In genomic region chr15:78447746-78448535, GRCm38 (mm10) we compare ENCODE assay signal across 8 mouse cellular contexts. TPM values are rescaled to one million over a fixed set of nuclear protein-coding genes. Genes with fewer than 3 reads are reported as not detected.
DNase-seq lines count a peak whose midpoint lies in the region; ATAC-seq lines count a peak whose summit lies in the region.

No protein-coding gene starts in this region.

- peak overlapping the region; percentile 39; the same call in 1 of the 2 replicates for H3K27ac ChIP-seq in forebrain, embryonic 11.5 days (ENCODE audit: low read depth, low read length)
- peak overlapping the region; percentile 87 for H3K27ac ChIP-seq in heart, embryonic 15.5 days
- H3K27ac ChIP-seq in liver, embryonic 13.5 days = peak overlapping the region; percentile 77
- H3K27ac ChIP-seq in stomach, embryonic 14.5 days (ENCODE audit: low read length) = peak overlapping the region; percentile 80

- H3K27me3 ChIP-seq in forebrain, embryonic 11.5 days (ENCODE audit: control insufficient read depth, insufficient read depth, low read length) = no peaks in the 10 kb centered on the region
- H3K27me3 ChIP-seq in heart, embryonic 15.5 days = peaks cover 1% of the 10 kb centered on the region; the same call in 1 of the 2 replicates
- 0 out of 2 replicates have a peak, but pooled peaks cover 2% of the 10 kb centered on the region for H3K27me3 ChIP-seq in liver, embryonic 13.5 days
- no peaks in the 10 kb centered on the region for H3K27me3 ChIP-seq in stomach, embryonic 14.5 days (ENCODE audit: control insufficient read depth, insufficient read depth, low read length)

- peak overlapping the region; percentile 46; the same call in 1 of the 2 replicates for H3K9ac ChIP-seq in forebrain, embryonic 11.5 days (ENCODE audit: low read length)
- H3K9ac ChIP-seq in heart, embryonic 15.5 days = peak overlapping the region; percentile 60
- peak overlapping the region; percentile 70 for H3K9ac ChIP-seq in liver, embryonic 13.5 days
- H3K9ac ChIP-seq in stomach, embryonic 14.5 days (replicated peaks; ENCODE audit: low read depth, low read length) = 0 out of 2 replicates have a peak overlapping the region, but pooled peaks have one; percentile 2

- no peaks in the 10 kb centered on the region for H3K9me3 ChIP-seq in forebrain, embryonic 11.5 days (ENCODE audit: control insufficient read depth, low read length)
- no peaks in the 10 kb centered on the region for H3K9me3 ChIP-seq in heart, embryonic 15.5 days (replicated peaks)
- no peaks in the 10 kb centered on the region for H3K9me3 ChIP-seq in liver, embryonic 13.5 days (replicated peaks)
- no peaks in the 10 kb centered on the region for H3K9me3 ChIP-seq in stomach, embryonic 14.5 days (ENCODE audit: control insufficient read depth, low read depth, low read length)

- DNase-seq in CD8-positive naive resting alpha-beta T cell, adult 2 months (ENCODE audit: low read depth in 2 of 2, low spot score in 2 of 2) = peak; percentile 87 to 90
- DNase-seq in c-Kit-positive CD71-negative TER-119-negative erythroid progenitor cells, embryonic 14.5 days (ENCODE audit: low read depth) = peak; percentile 92
- peak; percentile 98 for DNase-seq in forebrain, embryonic 11.5 days (ENCODE audit: low spot score)
- DNase-seq in kidney, postnatal 14 days = peak; percentile 96
- DNase-seq in liver, embryonic 13.5 days = peak; percentile 82
- peak; percentile 89 for DNase-seq in natural killer cell, adult 2 months (ENCODE audit: low spot score in 2 of 2)

- H3K4me3 ChIP-seq in forebrain, embryonic 11.5 days (ENCODE audit: low read depth, low read length) = peak overlapping the region; percentile 24; the same call in 1 of the 2 replicates
- H3K4me3 ChIP-seq in heart, embryonic 15.5 days = peak overlapping the region; percentile 45
- H3K4me3 ChIP-seq in liver, embryonic 13.5 days (replicated peaks) = peak overlapping the region; percentile 52
- peak overlapping the region; percentile 21 for H3K4me3 ChIP-seq in stomach, embryonic 14.5 days (ENCODE audit: low read depth, low read length)

- H3K4me2 ChIP-seq in forebrain, embryonic 11.5 days (ENCODE audit: low read depth, low read length, severe bottlenecking) = peak overlapping the region; percentile 62
- H3K4me2 ChIP-seq in heart, embryonic 15.5 days = peak overlapping the region; percentile 73
- H3K4me2 ChIP-seq in liver, embryonic 13.5 days = peak overlapping the region; percentile 82
- peak overlapping the region; percentile 53 for H3K4me2 ChIP-seq in stomach, embryonic 14.5 days (replicated peaks; ENCODE audit: low read depth, low read length)

- H3K36me3 ChIP-seq in forebrain, embryonic 11.5 days (ENCODE audit: control insufficient read depth, insufficient read depth, low read length) = no peaks in the 10 kb centered on the region
- no peaks in the 10 kb centered on the region for H3K36me3 ChIP-seq in heart, embryonic 15.5 days
- 0 out of 2 replicates have a peak, but pooled peaks cover 3% of the 10 kb centered on the region for H3K36me3 ChIP-seq in liver, embryonic 13.5 days
- H3K36me3 ChIP-seq in stomach, embryonic 14.5 days (ENCODE audit: control insufficient read depth, insufficient read depth, low read length) = no peaks in the 10 kb centered on the region

- no peak; the same call in 1 of the 2 replicates for ATAC-seq in forebrain, embryonic 11.5 days (replicated peaks; ENCODE audit: low FRiP score)
- ATAC-seq in heart, embryonic 15.5 days (replicated peaks; ENCODE audit: insufficient number of reproducible peaks, insufficient read depth, low FRiP score, low read depth) = 0 out of 2 replicates have a peak, but pooled peaks have one; percentile 29
- peak; percentile 45; the same call in 1 of the 2 replicates for ATAC-seq in liver, embryonic 13.5 days (ENCODE audit: low read depth)
- peak; percentile 29; the same call in 1 of the 2 replicates for ATAC-seq in stomach, embryonic 14.5 days (ENCODE audit: insufficient number of reproducible peaks, insufficient read depth, low FRiP score, low read depth)

- WGBS in forebrain, embryonic 11.5 days = 2% methylated on average over 22 of the region's 22 CpGs
- under 1% methylated on average over 22 of the region's 22 CpGs for WGBS in heart, embryonic 15.5 days
- 1% methylated on average over 22 of the region's 22 CpGs for WGBS in liver, embryonic 13.5 days (ENCODE audit: insufficient replicate concordance)
- WGBS in stomach, embryonic 14.5 days = under 1% methylated on average over 22 of the region's 22 CpGs

- H3K4me1 ChIP-seq in forebrain, embryonic 11.5 days (replicated peaks; ENCODE audit: control insufficient read depth, insufficient read depth, low read length) = peaks cover 6% of the 10 kb centered on the region; the same call in 1 of the 2 replicates
- H3K4me1 ChIP-seq in heart, embryonic 15.5 days (replicated peaks) = peaks cover 39% of the 10 kb centered on the region
- H3K4me1 ChIP-seq in liver, embryonic 13.5 days (replicated peaks) = peaks cover 48% of the 10 kb centered on the region
- H3K4me1 ChIP-seq in stomach, embryonic 14.5 days (ENCODE audit: control insufficient read depth, insufficient read depth, low read length) = no peaks in the 10 kb centered on the region

RNA-seq across cellular contexts. Expression of gene Kctd17, which starts 19.6 kb away (rescaled TPM):
- polyA plus RNA-seq in forebrain, embryonic 11.5 days (2014; fragmentation: Nextera tagmentation; extraction: Ambion mirVana) = 67.9 and 76.7 TPM in 2 replicates
- 19.1 and 28.5 TPM in 2 replicates for polyA plus RNA-seq in heart, embryonic 15.5 days (2015; fragmentation: Nextera tagmentation; extraction: Ambion mirVana)
- polyA plus RNA-seq in liver, embryonic 13.5 days (2015; fragmentation: Nextera tagmentation; extraction: Ambion mirVana) = 4.7 and 5.1 TPM in 2 replicates
- polyA plus RNA-seq in stomach, embryonic 14.5 days (2014; fragmentation: Nextera tagmentation; extraction: Ambion mirVana) = 38.9 and 39.4 TPM in 2 replicates

RNA-seq across cellular contexts. Expression of gene Tmprss6, which starts 20.5 kb away (rescaled TPM):
- 0.31 and 0.79 TPM in 2 replicates for polyA plus RNA-seq in forebrain, embryonic 11.5 days (2014; fragmentation: Nextera tagmentation; extraction: Ambion mirVana)
- 0.21 and 0.60 TPM in 2 replicates for polyA plus RNA-seq in heart, embryonic 15.5 days (2015; fragmentation: Nextera tagmentation; extraction: Ambion mirVana)
- polyA plus RNA-seq in liver, embryonic 13.5 days (2015; fragmentation: Nextera tagmentation; extraction: Ambion mirVana) = 7.8 and 9.5 TPM in 2 replicates
- polyA plus RNA-seq in stomach, embryonic 14.5 days (2014; fragmentation: Nextera tagmentation; extraction: Ambion mirVana) = 0.50 and 0.52 TPM in 2 replicates

RNA-seq across cellular contexts. Expression of gene Mpst, which starts 41.7 kb away (rescaled TPM):
- 2.7 and 4.2 TPM in 2 replicates for polyA plus RNA-seq in forebrain, embryonic 11.5 days (2014; fragmentation: Nextera tagmentation; extraction: Ambion mirVana)
- polyA plus RNA-seq in heart, embryonic 15.5 days (2015; fragmentation: Nextera tagmentation; extraction: Ambion mirVana) = 1.3 and 1.5 TPM in 2 replicates
- polyA plus RNA-seq in liver, embryonic 13.5 days (2015; fragmentation: Nextera tagmentation; extraction: Ambion mirVana) = 3.8 and 4.2 TPM in 2 replicates
- polyA plus RNA-seq in stomach, embryonic 14.5 days (2014; fragmentation: Nextera tagmentation; extraction: Ambion mirVana) = 3.2 and 4.4 TPM in 2 replicates

RNA-seq across cellular contexts. Expression of gene Tst, which starts 42.2 kb away (rescaled TPM):
- 10.4 and 11.9 TPM in 2 replicates for polyA plus RNA-seq in forebrain, embryonic 11.5 days (2014; fragmentation: Nextera tagmentation; extraction: Ambion mirVana)
- 22.6 and 38.7 TPM in 2 replicates for polyA plus RNA-seq in heart, embryonic 15.5 days (2015; fragmentation: Nextera tagmentation; extraction: Ambion mirVana)
- 105 and 109 TPM in 2 replicates for polyA plus RNA-seq in liver, embryonic 13.5 days (2015; fragmentation: Nextera tagmentation; extraction: Ambion mirVana)
- polyA plus RNA-seq in stomach, embryonic 14.5 days (2014; fragmentation: Nextera tagmentation; extraction: Ambion mirVana) = 38.6 and 44.6 TPM in 2 replicates

RNA-seq across cellular contexts. Expression of gene Il2rb, which starts 47.1 kb away (rescaled TPM):
- polyA plus RNA-seq in forebrain, embryonic 11.5 days (2014; fragmentation: Nextera tagmentation; extraction: Ambion mirVana) = 0.07 TPM in 1 of 2 replicates, not detected in the other
- 0.30 and 1.9 TPM in 2 replicates for polyA plus RNA-seq in heart, embryonic 15.5 days (2015; fragmentation: Nextera tagmentation; extraction: Ambion mirVana)
- polyA plus RNA-seq in liver, embryonic 13.5 days (2015; fragmentation: Nextera tagmentation; extraction: Ambion mirVana) = 0.23 and 0.35 TPM in 2 replicates
- 0.34 and 0.41 TPM in 2 replicates for polyA plus RNA-seq in stomach, embryonic 14.5 days (2014; fragmentation: Nextera tagmentation; extraction: Ambion mirVana)

Comparison
In these comparisons a context has a peak if more than half of its experiments do, and no peak if none do; other contexts are left out.
1. H3K9ac ChIP-seq: peak in every context shown above with its lines; median percentile 70 in liver, embryonic 13.5 days; 60 in heart, embryonic 15.5 days; 46 in forebrain, embryonic 11.5 days; 2 in stomach, embryonic 14.5 days.